Mouse (Mus musculus) kidney, adult 2 months (tissue): ENCODE results near the gene H3f3b. TPM values are rescaled to one million over a fixed set of nuclear protein-coding genes. Genes with fewer than 3 reads are reported as not detected.
"Not testable (repeated sequence)": the region's sequence is repeated elsewhere in the genome, so short reads cannot be mapped to it uniquely, and the experiment has no call there.

Experiments
- DNase-seq: peaks from one replicate; pipeline ENCODE4 v3.0.0; 2021
- H3K27ac ChIP-seq: fragments of 200-500 bp; 2 replicates; pipeline ENCODE4 v1.5.1; 2012; ENCODE audit warnings: low read depth, low read length, control low read depth, inconsistent platforms; ENCODE audit not compliant: insufficient read depth
- H3K27me3 ChIP-seq: fragments of 200-500 bp; replicated peaks from 2 replicates; pipeline ENCODE4 v1.6.1; 2012; ENCODE audit warnings: mild to moderate bottlenecking, moderate library complexity, low read length, inconsistent platforms; ENCODE audit not compliant: control insufficient read depth, insufficient read depth
- H3K36me3 ChIP-seq: fragments of 200-500 bp; 2 replicates; pipeline ENCODE4 v1.6.1; 2012; ENCODE audit warnings: mild to moderate bottlenecking, moderate library complexity, low read length, inconsistent platforms; ENCODE audit not compliant: control insufficient read depth, insufficient read depth
- H3K4me1 ChIP-seq: fragments of 200-500 bp; 2 replicates; pipeline ENCODE4 v1.6.1; 2011; ENCODE audit warnings: low read length; ENCODE audit not compliant: control insufficient read depth, insufficient read depth
- H3K4me3 ChIP-seq: fragments of 200-500 bp; 2 replicates; pipeline ENCODE4 v1.5.1; 2011; ENCODE audit warnings: mild to moderate bottlenecking, low read depth, low read length, control low read depth; ENCODE audit not compliant: insufficient read depth
- CTCF ChIP-seq: fragments of 200-500 bp; conservative IDR thresholded peaks from 2 replicates; pipeline ENCODE4 v1.5.1; 2011; ENCODE audit warnings: low read depth, mild to moderate bottlenecking, control low read depth, low read length, moderate library complexity, mixed read lengths; ENCODE audit not compliant: insufficient read depth, insufficient read length
- POLR2A ChIP-seq: fragments of 200-500 bp; IDR thresholded peaks from one replicate; pipeline ENCODE4 v1.6.1; 2011; ENCODE audit warnings: low read depth, low read length, control low read depth
- WGBS: fragments of 180-500 bp; shearing (Covaris S2); methylation state at CpG from one replicate; pipeline ENCODE4 v1.1.7; 2018; 5-methylcytosine and 5-hydroxymethylcytosine counted together
- polyA plus RNA-seq: library from polyadenylated mRNA; depleted of rRNA; stranded (reverse); fragments of >200 nt; gene quantifications from 2 replicates; pipeline ENCODE4 v1.2.3, GENCODE M21; 2012

Gene H3f3b
- polyA plus RNA-seq, 1 experiment = 150 TPM

GRCm38 (mm10) chr11:116020519-116020922 lies 7.2 kb downstream of the H3f3b start:
- Histone ChIP-seq H3K4me1 (no peaks in the 10 kb centered on the region), H3K4me3 (no peak overlapping the region), H3K27ac (no peak overlapping the region), H3K27me3 (no peaks in the 10 kb centered on the region), H3K36me3 (peaks cover 5% of the 10 kb centered on the region; the same call in 1 of the 2 replicates)
- TF ChIP-seq POLR2A = no peak
- 0 out of 2 replicates have a peak, but pooled peaks have one; percentile 13 for TF ChIP-seq CTCF
- WGBS = 26% methylated on average over 1 of the region's 1 CpGs
- DNase-seq = no peak

GRCm38 (mm10) chr11:116019976-116020411 lies 7.8 kb downstream of the H3f3b start:
- peaks cover 5% of the 10 kb centered on the region; the same call in 1 of the 2 replicates for H3K36me3 ChIP-seq
- DNase-seq = no peak
- H3K4me3 ChIP-seq = no peak overlapping the region
- no peak for TF ChIP-seq CTCF
- no peak for TF ChIP-seq POLR2A
- no peak overlapping the region for H3K27ac ChIP-seq
- no peaks in the 10 kb centered on the region for H3K27me3 ChIP-seq
- H3K4me1 ChIP-seq = no peaks in the 10 kb centered on the region
- 71% methylated on average over 2 of the region's 2 CpGs for WGBS

GRCm38 (mm10) chr11:116019360-116019791 lies 8.4 kb downstream of the H3f3b start:
- Histone ChIP-seq H3K27ac (no peak overlapping the region), H3K4me1 (no peaks in the 10 kb centered on the region), H3K27me3 (no peaks in the 10 kb centered on the region), H3K36me3 (peaks cover 5% of the 10 kb centered on the region; the same call in 1 of the 2 replicates), H3K4me3 (no peak overlapping the region)
- WGBS = 31% methylated on average over 1 of the region's 1 CpGs
- no peak for TF ChIP-seq POLR2A
- no peak for TF ChIP-seq CTCF
- no peak for DNase-seq

GRCm38 (mm10) chr11:116018867-116019266 lies 8.9 kb downstream of the H3f3b start:
- H3K4me3 ChIP-seq, H3K4me1 ChIP-seq, DNase-seq, H3K36me3 ChIP-seq, H3K27ac ChIP-seq, H3K27me3 ChIP-seq: not testable (repeated sequence)
- WGBS = 94% methylated on average over 4 of the region's 4 CpGs

GRCm38 (mm10) chr11:116018106-116018505 lies 9.7 kb downstream of the H3f3b start:
- Histone ChIP-seq H3K36me3 (peaks cover 3% of the 10 kb centered on the region; the same call in 1 of the 2 replicates), H3K4me1 (peaks cover under 1% of the 10 kb centered on the region; the same call in 1 of the 2 replicates), H3K27me3 (no peaks in the 10 kb centered on the region), H3K4me3 (no peak overlapping the region), H3K27ac (no peak overlapping the region)
- TF ChIP-seq POLR2A (no peak), CTCF (peak; percentile 90)
- peak; percentile 60 for DNase-seq
- 43% methylated on average over 6 of the region's 6 CpGs for WGBS

GRCm38 (mm10) chr11:116014821-116015220 lies 12.9 kb downstream of the H3f3b start:
- Histone ChIP-seq H3K4me3 (no peak overlapping the region), H3K27ac (no peak overlapping the region), H3K36me3 (no peaks in the 10 kb centered on the region), H3K27me3 (no peaks in the 10 kb centered on the region), H3K4me1 (peaks cover 9% of the 10 kb centered on the region; the same call in 1 of the 2 replicates)
- WGBS = 76% methylated on average over 8 of the region's 8 CpGs
- DNase-seq = no peak
- no peak for TF ChIP-seq CTCF
- TF ChIP-seq POLR2A = no peak

GRCm38 (mm10) chr11:116012262-116012947 lies 15.4 kb downstream of the H3f3b start, which contains the start of gene Galk1:
Gene Galk1, minus strand, starts transcription at chr11:116012719.
- no peaks in the 10 kb centered on the region for H3K27me3 ChIP-seq
- WGBS = under 1% methylated on average over 55 of the region's 55 CpGs
- no peaks in the 10 kb centered on the region for H3K36me3 ChIP-seq
- TF ChIP-seq POLR2A (peak; percentile 16), CTCF (no peak)
- no peak within 1 kb of the TSS for H3K27ac ChIP-seq
- H3K4me3 ChIP-seq = peak within 1 kb of the TSS; percentile 66
- H3K4me1 ChIP-seq = peaks cover 9% of the 10 kb centered on the region; the same call in 1 of the 2 replicates
- peak; percentile 96 for DNase-seq
